Mouse (Mus musculus): ENCODE data around the gene Pard6b.
"Not testable (repeated sequence)": the region's sequence is repeated elsewhere in the genome, so short reads cannot be mapped to it uniquely, and the experiment has no call there.

The Pard6b gene

GRCm38 (mm10) chr2:168101805-168102204, 21.0 kb downstream of the Pard6b start:
- DNase-seq (ENCODE audit: low spot score): no peak

- no peak for DNase-seq (ENCODE audit: low spot score)
Observed at GRCm38 (mm10) chr2:168103341-168103740, 22.5 kb downstream of the Pard6b start.

- DNase-seq (ENCODE audit: low spot score): no peak
Observed at GRCm38 (mm10) chr2:168104375-168105144, 23.8 kb downstream of the Pard6b start.

GRCm38 (mm10) chr2:168105271-168105670, 24.5 kb downstream of the Pard6b start:
- no peak for DNase-seq (ENCODE audit: low spot score)

- DNase-seq (ENCODE audit: low spot score): no peak
Observed at GRCm38 (mm10) chr2:168106701-168107178, 25.9 kb downstream of the Pard6b start.

GRCm38 (mm10) chr2:168107356-168107755, 26.6 kb downstream of the Pard6b start:
- no peak for DNase-seq (ENCODE audit: low spot score)

GRCm38 (mm10) chr2:168107901-168108300, 27.1 kb downstream of the Pard6b start:
- DNase-seq (ENCODE audit: low spot score): not testable (repeated sequence)

GRCm38 (mm10) chr2:168111902-168112301, 31.1 kb downstream of the Pard6b start:
- no peak for DNase-seq (ENCODE audit: low spot score)

GRCm38 (mm10) chr2:168113263-168113662, 32.5 kb downstream of the Pard6b start:
- DNase-seq (ENCODE audit: low spot score): no peak

GRCm38 (mm10) chr2:168113692-168114091, 32.9 kb downstream of the Pard6b start:
- no peak for DNase-seq (ENCODE audit: low spot score)

GRCm38 (mm10) chr2:168114699-168115350, 34.0 kb downstream of the Pard6b start:
- DNase-seq (ENCODE audit: low spot score): peak; percentile 64

GRCm38 (mm10) chr2:168115826-168116225, 35.0 kb downstream of the Pard6b start:
- no peak for DNase-seq (ENCODE audit: low spot score)

- DNase-seq (ENCODE audit: low spot score): no peak
Observed at GRCm38 (mm10) chr2:168117147-168117546, 36.3 kb downstream of the Pard6b start.

GRCm38 (mm10) chr2:168117553-168117952, 36.7 kb downstream of the Pard6b start:
- DNase-seq (ENCODE audit: low spot score): no peak

- DNase-seq (ENCODE audit: low spot score): no peak
Observed at GRCm38 (mm10) chr2:168117967-168118366, 37.2 kb downstream of the Pard6b start.

GRCm38 (mm10) chr2:168118456-168118855, 37.7 kb downstream of the Pard6b start:
- DNase-seq (ENCODE audit: low spot score): no peak

- no peak for DNase-seq (ENCODE audit: low spot score)
Observed at GRCm38 (mm10) chr2:168119123-168119522, 38.3 kb downstream of the Pard6b start.

GRCm38 (mm10) chr2:168120906-168121305, 40.1 kb downstream of the Pard6b start:
- DNase-seq (ENCODE audit: low spot score): no peak

- DNase-seq (ENCODE audit: low spot score): no peak
Observed at GRCm38 (mm10) chr2:168123652-168124051, 42.8 kb downstream of the Pard6b start.

- no peak for DNase-seq (ENCODE audit: low spot score)
Observed at GRCm38 (mm10) chr2:168125288-168126089, 44.7 kb downstream of the Pard6b start.

- no peak for DNase-seq (ENCODE audit: low spot score)
Observed at GRCm38 (mm10) chr2:168127767-168128166, 47.0 kb downstream of the Pard6b start.

GRCm38 (mm10) chr2:168128211-168128859, 47.5 kb downstream of the Pard6b start:
- peak; percentile 79 for DNase-seq (ENCODE audit: low spot score)

Data from urinary bladder, postnatal 10 days (tissue).